Mouse (Mus musculus) heart, postnatal 10 days (tissue): ENCODE data around the gene Nhlrc4. TPM values are rescaled to one million over a fixed set of nuclear protein-coding genes. Genes with fewer than 3 reads are reported as not detected.

Source experiments
- DNase-seq, 2 experiments: peaks; one replicate each; pipeline ENCODE4 v3.0.0; 2021
- intact Hi-C: fragments of 180-260 bp; cut with DNase I; formaldehyde crosslinking; loops from one replicate; pipeline ENCODE4 v1.15.1; 2025
- total RNA-seq, 2 experiments: library from RNA; stranded (reverse); gene quantifications; 2 replicates each; pipeline ENCODE4 v1.2.3; 2021

Gene Nhlrc4
- total RNA-seq, 2 experiments from 2014 or later, result not detected

GRCm38 (mm10) chr17:25959630-25960467 lies 15.1 kb upstream of the Nhlrc4 start:
- no peak for DNase-seq

GRCm38 (mm10) chr17:25958771-25959494 lies 14.2 kb upstream of the Nhlrc4 start:
- intact Hi-C loops, result no loop called here
- no peak for DNase-seq

More at GRCm38 (mm10) chr17:25959630-25960467, 15.1 kb upstream of the Nhlrc4 start:
- intact Hi-C loops, result no loop called here

- no peak for DNase-seq
- intact Hi-C loops, result no loop called here
Measured at GRCm38 (mm10) chr17:25957586-25958051, 12.9 kb upstream of the Nhlrc4 start.

GRCm38 (mm10) chr17:25956631-25957030 lies 11.9 kb upstream of the Nhlrc4 start:
- DNase-seq, result no peak
- intact Hi-C loops, result no loop called here

- DNase-seq, result no peak
- intact Hi-C loops, result no loop called here
Measured at GRCm38 (mm10) chr17:25956201-25956600, 11.4 kb upstream of the Nhlrc4 start.

GRCm38 (mm10) chr17:25955736-25956135 lies 11.0 kb upstream of the Nhlrc4 start:
- intact Hi-C loops, result no loop called here
- no peak for DNase-seq

GRCm38 (mm10) chr17:25954671-25955070 lies 9.9 kb upstream of the Nhlrc4 start:
- intact Hi-C loops, result no loop called here
- DNase-seq, result no peak

- intact Hi-C loops, result no loop called here
Measured at GRCm38 (mm10) chr17:25953161-25953560, 8.4 kb upstream of the Nhlrc4 start.

GRCm38 (mm10) chr17:25951803-25952623 lies 7.3 kb upstream of the Nhlrc4 start, which contains the start of gene A930017K11Rik:
TSS of gene A930017K11Rik (minus strand) at chr17:25952565.
- intact Hi-C loops, result no loop called here

More at GRCm38 (mm10) chr17:25953161-25953560, 8.4 kb upstream of the Nhlrc4 start:
- no peak for DNase-seq

GRCm38 (mm10) chr17:25951225-25951802 lies 6.6 kb upstream of the Nhlrc4 start:
- intact Hi-C loops, result no loop called here
- DNase-seq, result peak in 1 of 2 experiments; percentile 19

More at GRCm38 (mm10) chr17:25951803-25952623, 7.3 kb upstream of the Nhlrc4 start, which contains the start of gene A930017K11Rik:
- peak in 1 of 2 experiments; percentile 13 for DNase-seq

- intact Hi-C loops, result no loop called here
- no peak for DNase-seq
Measured at GRCm38 (mm10) chr17:25950706-25951105, 5.9 kb upstream of the Nhlrc4 start.

GRCm38 (mm10) chr17:25949981-25950380 lies 5.2 kb upstream of the Nhlrc4 start:
- intact Hi-C loops, result no loop called here
- DNase-seq, result no peak

- intact Hi-C loops, result no loop called here
- no peak for DNase-seq
Measured at GRCm38 (mm10) chr17:25948051-25948450, 3.3 kb upstream of the Nhlrc4 start.

- intact Hi-C loops, result no loop called here
- no peak for DNase-seq
Measured at GRCm38 (mm10) chr17:25947576-25947975, 2.8 kb upstream of the Nhlrc4 start.

GRCm38 (mm10) chr17:25946891-25947290 lies 2.1 kb upstream of the Nhlrc4 start:
- intact Hi-C loops, result no loop called here
- DNase-seq, result no peak

- intact Hi-C loops, result no loop called here
- no peak for DNase-seq
Measured at GRCm38 (mm10) chr17:25946349-25946748, 1.6 kb upstream of the Nhlrc4 start.

- intact Hi-C loops, result no loop called here
- peak; percentile 41 to 47 for DNase-seq
Measured at GRCm38 (mm10) chr17:25945517-25946155, 875 bp upstream of the Nhlrc4 start.

- no peak for DNase-seq
- intact Hi-C loops, result loop anchor here (5.0 kb wide), 1 partner anchor 51 kb away; no protein-coding TSS in a partner anchor
Measured at GRCm38 (mm10) chr17:25943769-25944168, 992 bp downstream of the Nhlrc4 start.

- no peak for DNase-seq
- intact Hi-C loops, result loop anchor here (5.0 kb wide), 1 partner anchor 51 kb away; no protein-coding TSS in a partner anchor
Measured at GRCm38 (mm10) chr17:25943221-25943620, 1.5 kb downstream of the Nhlrc4 start.
